Mouse (Mus musculus) ES-E14 (cell line): ENCODE data around the gene Helt.

Source experiments
- MAFK ChIP-seq: IDR thresholded peaks from 2 replicates; pipeline ENCODE4 v1.6.1; 2014; ENCODE audit warnings: mild to moderate bottlenecking, low read depth, low read length, inconsistent platforms; ENCODE audit not compliant: insufficient read depth
- ZC3H11A ChIP-seq: IDR thresholded peaks from 2 replicates; pipeline ENCODE4 v1.6.1; 2012; ENCODE audit warnings: low read depth, mild to moderate bottlenecking, inconsistent platforms, low read length, borderline replicate concordance

- no peak for TF ChIP-seq ZC3H11A
- no peak for TF ChIP-seq MAFK
Observed at GRCm38 (mm10) chr8:46293741-46294151, 725 bp downstream of the Helt start.
